Mouse (Mus musculus): ENCODE results near the gene Cnot6l.

Cnot6l gene

GRCm38 (mm10) chr5:96164021-96164411 lies at the start of gene Cnot6l:
Gene Cnot6l (minus strand): TSS chr5:96164171.
- in situ Hi-C loops (cut with MboI, MseI), result no loop called here

GRCm38 (mm10) chr5:96209916-96210583 lies 46.1 kb upstream of the Cnot6l start:
- in situ Hi-C loops (cut with MboI, MseI), result loop anchor here (5.0 kb wide), 1 partner anchor 38 kb away; no protein-coding TSS in a partner anchor

DNA sequence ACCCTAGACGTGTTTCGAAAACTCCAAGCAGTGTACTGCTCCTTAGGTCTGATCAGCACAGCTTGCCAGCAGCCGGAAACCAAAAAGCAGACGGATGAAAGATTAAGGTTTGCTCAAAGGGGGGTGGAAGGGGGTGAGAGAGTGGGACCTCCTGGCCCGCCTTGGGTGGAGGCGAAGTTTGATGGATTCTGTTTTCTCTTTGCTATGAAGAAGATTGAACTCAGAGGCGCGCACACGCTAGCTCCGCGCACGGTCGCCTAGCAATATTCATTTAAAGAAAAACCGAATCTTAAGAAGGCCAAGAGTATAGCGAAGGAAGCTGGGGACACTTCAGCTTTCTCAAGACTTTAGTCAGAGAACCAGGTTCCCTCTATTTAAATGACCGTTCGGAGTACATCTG lies 45.5 kb upstream of the Cnot6l start, which contains the start of gene Mrpl1:
Gene Mrpl1 (plus strand): TSS at position 35 of the 400 bp plus-strand sequence.
- in situ Hi-C loops (cut with MboI, MseI), result no loop called here

DNA sequence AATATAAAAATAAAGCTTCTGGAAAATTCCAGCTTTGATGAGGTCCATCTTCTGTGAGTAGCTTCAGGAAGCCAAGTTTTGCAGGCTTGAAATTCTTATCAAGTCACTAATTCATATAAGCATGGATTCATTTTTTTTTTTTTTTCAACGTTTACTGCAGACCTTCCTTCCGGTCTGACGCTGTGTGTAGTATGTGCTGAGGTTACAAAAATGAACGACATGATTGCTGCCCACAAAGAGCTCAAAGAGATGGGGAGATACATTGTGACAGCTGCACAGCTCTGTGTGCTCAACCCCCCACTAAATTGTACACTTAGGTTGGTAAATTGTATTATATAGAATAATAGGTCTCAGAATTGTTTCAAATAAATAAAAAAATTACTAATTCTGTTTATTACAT lies 44.6 kb upstream of the Cnot6l start:
- in situ Hi-C loops (cut with MboI, MseI), result no loop called here

GRCm38 (mm10) chr5:96207531-96207930 lies 43.6 kb upstream of the Cnot6l start:
- in situ Hi-C loops (cut with MboI, MseI), result no loop called here

DNA sequence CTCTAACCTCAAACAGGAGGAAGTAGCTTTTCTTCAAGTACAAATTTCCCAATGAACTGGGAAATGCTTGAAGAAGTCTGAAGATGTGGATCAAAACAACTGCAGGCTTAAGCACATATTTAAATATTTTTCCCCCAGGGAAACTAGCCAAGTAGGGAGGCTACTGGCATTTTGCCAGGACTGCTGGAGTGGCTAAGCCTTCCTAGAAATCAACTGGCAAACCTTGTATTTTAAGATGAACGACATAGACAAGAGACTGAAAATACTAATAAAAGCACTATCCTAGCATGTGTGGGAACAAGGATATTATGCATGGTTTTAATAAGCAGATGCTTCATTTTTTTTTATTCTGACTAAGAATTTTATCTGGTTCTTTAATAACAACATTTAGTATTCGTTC lies 42.9 kb upstream of the Cnot6l start:
- in situ Hi-C loops (cut with MboI, MseI), result no loop called here

GRCm38 (mm10) chr5:96201462-96202154 lies 37.6 kb upstream of the Cnot6l start:
- in situ Hi-C loops (cut with MboI, MseI), result no loop called here

GRCm38 (mm10) chr5:96200269-96200668 lies 36.3 kb upstream of the Cnot6l start:
- in situ Hi-C loops (cut with MboI, MseI), result no loop called here

DNA sequence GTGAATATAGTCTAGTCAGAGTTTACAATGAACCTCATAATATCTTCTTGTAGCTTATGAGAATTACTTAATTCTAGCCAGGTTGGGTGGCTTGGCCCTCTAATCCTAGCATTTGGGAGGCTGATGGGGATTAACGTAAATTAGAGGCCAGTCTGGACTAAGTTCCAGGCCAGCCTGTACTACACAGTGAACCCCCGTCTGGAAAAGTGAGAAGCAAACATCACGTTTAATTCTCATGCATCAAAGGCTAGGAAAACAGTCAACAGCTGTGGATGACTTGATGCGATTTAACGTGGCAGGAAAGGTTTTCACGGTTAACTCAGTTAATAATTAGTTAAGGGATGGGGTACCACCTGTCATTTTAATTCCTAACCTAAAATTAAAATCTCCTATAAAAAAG lies 34.3 kb upstream of the Cnot6l start:
- in situ Hi-C loops (cut with MboI, MseI), result no loop called here

GRCm38 (mm10) chr5:96196547-96197052 lies 32.6 kb upstream of the Cnot6l start:
- in situ Hi-C loops (cut with MboI, MseI), result no loop called here

DNA sequence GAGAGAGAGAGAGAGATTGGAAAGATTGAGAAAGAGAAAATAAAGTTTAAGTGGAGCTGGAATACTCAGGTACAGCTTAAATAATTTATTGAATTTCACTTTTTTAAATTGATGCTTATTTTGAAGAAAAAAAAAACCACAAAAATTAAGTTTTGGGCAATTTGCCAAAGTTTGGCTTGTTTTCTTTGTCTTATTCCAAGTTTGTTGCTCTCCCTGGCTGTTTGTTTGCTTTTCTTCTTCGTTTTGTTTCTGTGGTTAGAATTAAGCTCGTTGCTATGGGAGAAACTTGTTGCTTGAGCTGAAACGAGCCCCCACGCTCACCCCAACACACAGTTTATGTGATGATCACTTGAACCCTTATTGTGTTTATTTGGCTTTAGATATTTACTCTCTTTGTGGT lies 27.3 kb upstream of the Cnot6l start:
- in situ Hi-C loops (cut with MboI, MseI), result no loop called here

DNA sequence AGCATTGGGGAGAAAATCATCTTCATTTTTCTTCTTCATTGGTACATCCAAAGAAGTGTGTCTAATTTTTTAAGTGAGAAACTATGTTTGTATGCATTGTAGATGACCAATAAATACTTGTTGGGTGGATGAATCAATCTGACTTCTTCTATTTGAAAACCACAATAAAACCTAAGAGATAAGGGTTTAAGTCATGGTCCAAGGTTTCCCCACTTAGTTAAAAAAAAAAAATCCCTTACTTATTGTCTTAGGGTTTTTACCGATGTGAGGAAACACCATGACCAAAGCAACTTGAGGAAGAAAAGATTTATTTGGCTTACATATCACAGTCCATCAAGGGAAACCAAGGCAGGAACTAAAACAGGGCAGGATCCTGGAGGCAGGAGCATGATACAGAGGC lies 25.8 kb upstream of the Cnot6l start:
- in situ Hi-C loops (cut with MboI, MseI), result no loop called here

- in situ Hi-C loops (cut with MboI, MseI), result no loop called here
Observed at GRCm38 (mm10) chr5:96183987-96184386, 20.0 kb upstream of the Cnot6l start.

GRCm38 (mm10) chr5:96183211-96183610 lies 19.2 kb upstream of the Cnot6l start:
- in situ Hi-C loops (cut with MboI, MseI), result no loop called here

GRCm38 (mm10) chr5:96176879-96177358 lies 12.9 kb upstream of the Cnot6l start:
- in situ Hi-C loops (cut with MboI, MseI), result no loop called here

DNA sequence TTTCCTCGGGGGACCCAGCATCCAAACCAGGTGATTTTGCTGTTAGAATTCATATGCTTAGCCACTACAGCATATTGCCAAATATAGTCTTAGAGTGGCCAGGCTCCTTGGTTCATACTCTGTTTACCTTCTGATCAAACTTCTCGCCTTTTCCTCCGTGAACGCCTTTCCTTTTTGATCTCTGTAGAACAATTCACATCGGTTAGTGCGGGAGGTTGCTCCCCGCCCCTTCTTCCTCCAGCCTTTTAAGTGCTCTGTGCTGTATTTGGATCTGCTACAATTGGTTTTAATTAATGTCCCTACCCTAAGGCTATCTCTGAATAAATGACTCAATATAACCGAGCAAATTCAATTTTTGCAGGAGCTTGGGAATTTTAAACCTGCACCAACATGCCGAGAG lies 12.2 kb upstream of the Cnot6l start:
- in situ Hi-C loops (cut with MboI, MseI), result no loop called here

DNA sequence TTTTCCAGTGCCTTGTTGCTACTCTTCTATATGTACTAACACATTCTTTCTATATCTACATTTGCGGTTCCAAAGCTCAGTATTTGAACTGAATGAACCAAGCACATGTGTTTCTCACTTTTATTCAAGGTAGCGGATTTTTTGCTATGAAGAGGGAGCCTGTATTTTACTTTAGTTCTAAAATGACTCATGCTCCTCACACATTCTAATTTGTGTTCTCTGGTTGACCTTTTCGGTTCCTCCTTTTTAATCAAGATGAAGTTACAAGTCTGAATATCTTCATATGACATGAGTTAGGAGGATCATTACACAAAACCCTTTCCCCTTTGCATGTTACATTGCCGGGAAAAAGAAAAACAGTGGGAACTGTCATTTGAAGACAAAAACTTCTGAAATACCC lies 7.8 kb upstream of the Cnot6l start:
- in situ Hi-C loops (cut with MboI, MseI), result loop anchor here (5.0 kb wide), 1 partner anchor 41 kb away; no protein-coding TSS in a partner anchor

GRCm38 (mm10) chr5:96170443-96170842 lies 6.5 kb upstream of the Cnot6l start:
- in situ Hi-C loops (cut with MboI, MseI), result loop anchor here (5.0 kb wide), 1 partner anchor 42 kb away; no protein-coding TSS in a partner anchor

DNA sequence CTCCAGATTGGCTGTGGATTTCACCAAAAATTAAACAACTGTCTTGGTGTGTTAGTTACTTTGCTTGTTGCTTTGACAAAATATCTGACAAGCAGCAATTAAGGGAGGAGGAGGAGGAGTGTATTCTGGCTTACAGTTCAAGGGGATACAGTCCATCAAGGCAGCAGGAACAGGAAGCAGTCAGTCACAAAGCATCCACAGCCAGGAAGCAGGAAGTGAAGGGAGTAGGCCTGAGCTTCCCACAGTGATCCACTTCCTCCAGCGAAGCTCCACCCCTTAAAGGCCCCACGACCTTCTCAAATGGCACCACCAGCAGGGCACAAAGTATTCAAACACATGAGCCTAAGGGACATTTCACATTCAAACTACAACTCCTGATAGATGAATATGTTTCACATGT lies 2.8 kb upstream of the Cnot6l start:
- in situ Hi-C loops (cut with MboI, MseI), result no loop called here

DNA sequence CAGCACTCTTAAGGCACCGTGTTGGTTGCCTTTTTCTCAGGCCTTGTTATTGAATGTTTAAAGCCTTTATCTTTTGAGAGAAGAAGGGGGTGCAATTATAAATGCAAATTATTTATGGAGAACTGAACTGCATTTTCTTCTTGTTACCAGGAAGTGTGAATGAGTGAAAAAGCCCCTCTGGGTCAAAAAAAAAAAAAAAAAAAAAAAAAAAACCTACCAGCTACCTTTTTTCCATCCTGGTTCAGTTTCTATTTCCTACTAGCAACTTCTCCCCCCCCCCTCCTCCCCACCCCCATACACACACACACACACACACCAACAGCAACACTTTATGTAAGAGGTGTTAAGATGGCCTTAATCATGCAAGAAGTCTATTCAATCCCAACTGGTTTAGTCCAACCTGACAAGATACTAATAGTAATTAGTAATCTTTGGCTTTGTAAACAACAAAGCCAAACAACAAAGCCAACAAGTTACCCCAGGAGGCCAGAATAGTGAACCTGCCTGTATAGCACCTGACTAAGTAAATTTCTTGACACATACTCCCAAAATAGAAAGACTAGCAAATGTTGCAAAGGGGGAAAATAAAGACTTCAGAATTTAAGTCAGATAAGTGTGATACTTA lies 463 bp downstream of the Cnot6l start:
- in situ Hi-C loops (cut with MboI, MseI), result no loop called here

DNA sequence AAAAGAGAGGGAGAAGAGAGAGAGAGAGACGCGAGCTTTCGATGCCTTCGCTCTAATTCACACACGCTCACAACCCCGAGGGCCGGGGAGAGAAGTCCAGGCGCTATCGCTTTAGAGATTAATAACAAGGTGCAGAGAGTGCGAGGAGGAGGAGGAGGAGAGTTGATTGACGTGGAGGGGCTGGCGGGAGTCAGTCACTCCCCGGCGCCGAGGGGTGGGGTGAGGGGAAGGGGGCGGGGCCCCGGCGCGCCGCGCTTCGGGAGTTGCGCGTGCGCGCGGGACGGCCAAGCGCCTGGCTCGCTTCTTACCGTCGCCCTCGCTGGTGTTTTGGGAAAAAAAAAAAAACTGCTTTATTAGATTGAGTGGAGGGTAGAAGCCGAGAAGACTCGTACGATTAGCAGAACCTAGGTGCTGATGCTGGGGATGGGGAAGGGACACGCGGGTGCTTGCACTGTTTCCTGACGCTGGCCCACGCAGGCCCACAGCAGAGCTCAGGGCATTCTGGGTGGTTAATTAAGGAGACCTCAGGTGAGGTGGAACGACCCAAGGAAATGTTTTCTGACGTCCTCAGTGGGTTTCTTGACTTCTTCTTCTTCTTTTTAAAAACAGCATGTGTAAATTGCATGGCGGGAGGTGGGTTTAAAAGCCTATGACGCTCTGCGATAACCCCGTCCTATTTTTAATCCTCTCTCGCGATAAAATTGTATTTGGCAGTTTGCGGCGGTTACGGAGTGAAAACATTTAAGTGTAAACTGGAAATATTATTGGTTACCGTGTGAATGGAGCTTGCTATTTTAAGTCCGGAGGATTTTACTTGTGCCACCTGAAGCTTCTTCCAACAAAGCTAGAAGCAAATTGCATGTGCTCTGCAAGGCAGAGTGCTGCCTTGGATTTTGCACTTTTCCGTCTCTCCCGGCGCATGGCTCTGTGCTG lies 1.3 kb downstream of the Cnot6l start:
- in situ Hi-C loops (cut with MboI, MseI), result no loop called here
